Comparison of ENCODE assay signal across 15 mouse cellular contexts in genomic region chr1:88309905-88310304, GRCm38 (mm10). TPM values are rescaled to one million over a fixed set of nuclear protein-coding genes. Genes with fewer than 3 reads are reported as not detected.
DNase-seq lines count a peak whose midpoint lies in the region; ATAC-seq and TF ChIP-seq lines count a peak whose summit lies in the region.
"Had no signal": no experiment of that assay in that cellular context is flagged by ENCODE, and none has a peak within 500 bp of the region (broad histone marks: within the 10 kb centered on the region; RNA-seq: fewer than 3 reads in every experiment).

No protein-coding gene starts in this region.

- peaks cover 46% of the 10 kb centered on the region for H3K9me3 ChIP-seq in embryonic facial prominence, embryonic 13.5 days
- peaks cover 58% of the 10 kb centered on the region for H3K9me3 ChIP-seq in embryonic facial prominence, embryonic 10.5 days
- H3K9me3 ChIP-seq in hindbrain, embryonic 14.5 days (ENCODE audit: control insufficient read depth, low read length), result peaks cover 58% of the 10 kb centered on the region
- peaks cover 54% of the 10 kb centered on the region for H3K9me3 ChIP-seq in hindbrain, postnatal 0 days (ENCODE audit: low read length)
- peaks cover 25% of the 10 kb centered on the region for H3K9me3 ChIP-seq in lung, embryonic 15.5 days

- peak; percentile 23; the same call in 1 of the 2 replicates for ATAC-seq in embryonic facial prominence, embryonic 13.5 days (ENCODE audit: insufficient number of reproducible peaks, insufficient read depth, low FRiP score, low TSS enrichment, low read depth)
- ATAC-seq in hindbrain, embryonic 14.5 days (ENCODE audit: low FRiP score), result 0 out of 2 replicates have a peak, but pooled peaks have one; percentile 29
- no peak for ATAC-seq in hindbrain, postnatal 0 days
- ATAC-seq in lung, embryonic 15.5 days (ENCODE audit: borderline replicate concordance, extremely low read depth, low FRiP score, low TSS enrichment), result 0 out of 2 replicates have a peak, but pooled peaks have one; percentile 1

- no peak for TF ChIP-seq CTCF in hindbrain, postnatal 0 days (IDR thresholded peaks at IDR 0.05; ENCODE audit: low read depth)

- no peak overlapping the region for H3K4me2 ChIP-seq in embryonic facial prominence, embryonic 13.5 days
- H3K4me2 ChIP-seq in hindbrain, embryonic 14.5 days (replicated peaks), result no peak overlapping the region
- H3K4me2 ChIP-seq in hindbrain, postnatal 0 days (ENCODE audit: low read depth, low read length), result no peak overlapping the region
- H3K4me2 ChIP-seq in lung, embryonic 15.5 days, result no peak overlapping the region

- WGBS in embryonic facial prominence, embryonic 13.5 days, result 48% methylated on average over 3 of the region's 3 CpGs
- 56% methylated on average over 3 of the region's 3 CpGs for WGBS in embryonic facial prominence, embryonic 10.5 days
- WGBS in hindbrain, embryonic 14.5 days, result 57% methylated on average over 3 of the region's 3 CpGs
- 51% methylated on average over 3 of the region's 3 CpGs for WGBS in hindbrain, postnatal 0 days
- WGBS in lung, embryonic 15.5 days, result 45% methylated on average over 3 of the region's 3 CpGs

- no peaks in the 10 kb centered on the region for H3K4me1 ChIP-seq in embryonic facial prominence, embryonic 13.5 days
- no peaks in the 10 kb centered on the region for H3K4me1 ChIP-seq in embryonic facial prominence, embryonic 10.5 days
- no peaks in the 10 kb centered on the region for H3K4me1 ChIP-seq in hindbrain, embryonic 14.5 days (replicated peaks; ENCODE audit: control insufficient read depth, insufficient read depth, low read length)
- no peaks in the 10 kb centered on the region for H3K4me1 ChIP-seq in hindbrain, postnatal 0 days (ENCODE audit: insufficient read depth, low read length)
- no peaks in the 10 kb centered on the region for H3K4me1 ChIP-seq in lung, embryonic 15.5 days

- no peak overlapping the region for H3K9ac ChIP-seq in embryonic facial prominence, embryonic 13.5 days
- no peak overlapping the region for H3K9ac ChIP-seq in hindbrain, embryonic 14.5 days
- H3K9ac ChIP-seq in hindbrain, postnatal 0 days (replicated peaks; ENCODE audit: low read length), result no peak overlapping the region
- H3K9ac ChIP-seq in lung, embryonic 15.5 days, result no peak overlapping the region

- H3K4me3 ChIP-seq in embryonic facial prominence, embryonic 13.5 days, result no peak overlapping the region
- no peak overlapping the region for H3K4me3 ChIP-seq in embryonic facial prominence, embryonic 10.5 days
- no peak overlapping the region for H3K4me3 ChIP-seq in hindbrain, embryonic 14.5 days (replicated peaks; ENCODE audit: low read length)
- H3K4me3 ChIP-seq in hindbrain, postnatal 0 days (ENCODE audit: low read length), result no peak overlapping the region
- H3K4me3 ChIP-seq in lung, embryonic 15.5 days, result no peak overlapping the region

- H3K36me3 ChIP-seq in embryonic facial prominence, embryonic 13.5 days, result no peaks in the 10 kb centered on the region
- no peaks in the 10 kb centered on the region for H3K36me3 ChIP-seq in embryonic facial prominence, embryonic 10.5 days (replicated peaks)
- H3K36me3 ChIP-seq in hindbrain, embryonic 14.5 days (replicated peaks; ENCODE audit: control insufficient read depth, insufficient read depth), result no peaks in the 10 kb centered on the region
- no peaks in the 10 kb centered on the region for H3K36me3 ChIP-seq in hindbrain, postnatal 0 days (ENCODE audit: insufficient read depth, low read length)
- H3K36me3 ChIP-seq in lung, embryonic 15.5 days, result no peaks in the 10 kb centered on the region

- H3K27ac ChIP-seq in embryonic facial prominence, embryonic 13.5 days, result no peak overlapping the region
- no peak overlapping the region for H3K27ac ChIP-seq in embryonic facial prominence, embryonic 10.5 days (replicated peaks)
- no peak overlapping the region for H3K27ac ChIP-seq in hindbrain, embryonic 14.5 days
- no peak overlapping the region for H3K27ac ChIP-seq in hindbrain, postnatal 0 days
- H3K27ac ChIP-seq in lung, embryonic 15.5 days, result no peak overlapping the region

- H3K27me3 ChIP-seq in embryonic facial prominence, embryonic 13.5 days, result no peaks in the 10 kb centered on the region
- no peaks in the 10 kb centered on the region for H3K27me3 ChIP-seq in embryonic facial prominence, embryonic 10.5 days (replicated peaks; ENCODE audit: low read depth, poor library complexity, severe bottlenecking)
- no peaks in the 10 kb centered on the region for H3K27me3 ChIP-seq in hindbrain, embryonic 14.5 days (ENCODE audit: control insufficient read depth, insufficient read depth, low read length)
- H3K27me3 ChIP-seq in hindbrain, postnatal 0 days (ENCODE audit: insufficient read depth, low read length), result no peaks in the 10 kb centered on the region
- H3K27me3 ChIP-seq in lung, embryonic 15.5 days, result no peaks in the 10 kb centered on the region

- DNase-seq in embryonic facial prominence, embryonic 10.5 days (ENCODE audit: low spot score), result no peak
- no peak for DNase-seq in hindbrain, embryonic 14.5 days (ENCODE audit: low spot score)
- DNase-seq in hindbrain, postnatal 0 days (ENCODE audit: low spot score), result no peak
- DNase-seq in lung, adult 18-20 months, result no peak
- peak; percentile 2 for DNase-seq in naive thymus-derived CD4-positive, alpha-beta T cell, adult 2 months (ENCODE audit: low read depth)
- DNase-seq in cerebellum, adult 11-12 months, result no peak
- DNase-seq: adrenal gland, postnatal 14 days; cerebellum, postnatal 14 days; kidney, adult 2 months; right cerebral cortex, postnatal 25 days; thymus, postnatal 36 days had no signal

RNA-seq across cellular contexts. Expression of gene Trpm8, which starts 32.4 kb away (rescaled TPM):
- polyA plus RNA-seq in embryonic facial prominence, embryonic 13.5 days (2015; fragmentation: Nextera tagmentation; extraction: Ambion mirVana), result not detected in 2 replicates
- not detected in 2 replicates for polyA plus RNA-seq in embryonic facial prominence, embryonic 10.5 days (2016; fragmentation: Nextera tagmentation; extraction: Ambion mirVana)
- polyA plus RNA-seq in hindbrain, embryonic 14.5 days (2014; fragmentation: Nextera tagmentation; extraction: Ambion mirVana), result 0.10 and 0.17 TPM in 2 replicates
- total RNA-seq in hindbrain, postnatal 0 days (2014; rRNA removed), result 0.05 and 0.14 TPM in 2 replicates
- 0.11 and 0.15 TPM in 2 replicates for polyA plus RNA-seq in hindbrain, postnatal 0 days (2015; fragmentation: Nextera tagmentation; extraction: Ambion mirVana)
- polyA plus RNA-seq in lung, embryonic 15.5 days (2015; fragmentation: Nextera tagmentation; extraction: Ambion mirVana), result 0.04 and 0.10 TPM in 2 replicates
- total RNA-seq: adrenal gland, postnatal 14 days had no signal
- polyA plus RNA-seq: gonadal fat pad, adult 2 months; kidney, adult 2 months; stomach, embryonic 14.5 days had no signal

RNA-seq across cellular contexts. Expression of gene Hjurp, which starts 32.5 kb away (rescaled TPM):
- 198 and 204 TPM in 2 replicates for polyA plus RNA-seq in embryonic facial prominence, embryonic 13.5 days (2015; fragmentation: Nextera tagmentation; extraction: Ambion mirVana)
- polyA plus RNA-seq in embryonic facial prominence, embryonic 10.5 days (2016; fragmentation: Nextera tagmentation; extraction: Ambion mirVana), result 219 and 220 TPM in 2 replicates
- polyA plus RNA-seq in hindbrain, embryonic 14.5 days (2014; fragmentation: Nextera tagmentation; extraction: Ambion mirVana), result 64.1 and 64.5 TPM in 2 replicates
- total RNA-seq in hindbrain, postnatal 0 days (2014; rRNA removed), result 82.8 and 86.3 TPM in 2 replicates
- 47.2 and 47.7 TPM in 2 replicates for polyA plus RNA-seq in hindbrain, postnatal 0 days (2015; fragmentation: Nextera tagmentation; extraction: Ambion mirVana)
- 184 and 198 TPM in 2 replicates for polyA plus RNA-seq in lung, embryonic 15.5 days (2015; fragmentation: Nextera tagmentation; extraction: Ambion mirVana)
